Mouse (Mus musculus) macrophage (primary cell): Measurements from ENCODE around the gene Tars. TPM values are rescaled to one million over a fixed set of nuclear protein-coding genes. Genes with fewer than 3 reads are reported as not detected.

Experiments
- H3K27ac ChIP-seq: fragments of 350-480 bp; formaldehyde crosslinking; 2 replicates; pipeline ENCODE4 v1.9.0; 2021
- H3K36me3 ChIP-seq: fragments of 350-480 bp; formaldehyde crosslinking; 2 replicates; pipeline ENCODE4 v1.9.0; 2021; ENCODE audit errors: inconsistent target
- H3K4me3 ChIP-seq: fragments of 350-480 bp; formaldehyde crosslinking; 2 replicates; pipeline ENCODE4 v1.9.0; 2021; ENCODE audit errors: inconsistent target
- H3K79me2 ChIP-seq: fragments of 350-480 bp; formaldehyde crosslinking; 2 replicates; pipeline ENCODE4 v1.9.0; 2021; ENCODE audit errors: inconsistent target
- WGBS: methylation state at CpG from one replicate; pipeline ENCODE4 v1.1.7; 2026; ENCODE audit warnings: inconsistent platforms; ENCODE audit not compliant: missing documents; 5-methylcytosine and 5-hydroxymethylcytosine counted together
- polyA plus RNA-seq: library from polyadenylated mRNA; stranded (reverse); fragments of 250-400 nt; gene quantifications from 3 replicates; pipeline ENCODE4 v1.2.4, GENCODE M21; 2018; ENCODE audit warnings: inconsistent platforms

Tars gene
- polyA plus RNA-seq, 1 experiment from 2014 or later, result 37.5 TPM

GRCm38 (mm10) chr15:11382585-11382984 is 16.9 kb downstream of the Tars start:
- WGBS, result 78% methylated on average over 12 of the region's 12 CpGs
- Histone ChIP-seq H3K27ac (no peak overlapping the region), H3K4me3 (no peak overlapping the region), H3K79me2 (no peaks in the 10 kb centered on the region), H3K36me3 (peaks cover 37% of the 10 kb centered on the region)

- Histone ChIP-seq H3K36me3 (peaks cover 17% of the 10 kb centered on the region), H3K79me2 (no peaks in the 10 kb centered on the region), H3K27ac (no peak overlapping the region), H3K4me3 (no peak overlapping the region)
- WGBS, result 90% methylated on average over 8 of the region's 8 CpGs
Observed at GRCm38 (mm10) chr15:11380616-11381015, 18.8 kb downstream of the Tars start.

- H3K36me3 ChIP-seq, result peaks cover 12% of the 10 kb centered on the region
- H3K27ac ChIP-seq, result no peak overlapping the region
- WGBS, result 57% methylated on average over 8 of the region's 8 CpGs
- no peak overlapping the region for H3K4me3 ChIP-seq
- no peaks in the 10 kb centered on the region for H3K79me2 ChIP-seq
Observed at GRCm38 (mm10) chr15:11380087-11380530, 19.4 kb downstream of the Tars start.

GRCm38 (mm10) chr15:11379431-11380086 is 19.9 kb downstream of the Tars start:
- no peak overlapping the region for H3K4me3 ChIP-seq
- WGBS, result 93% methylated on average over 8 of the region's 8 CpGs
- H3K36me3 ChIP-seq, result peaks cover 7% of the 10 kb centered on the region; the same call in 1 of the 2 replicates
- H3K79me2 ChIP-seq, result no peaks in the 10 kb centered on the region
- H3K27ac ChIP-seq, result no peak overlapping the region

GRCm38 (mm10) chr15:11370477-11371085 is 28.9 kb downstream of the Tars start:
- 80% methylated on average over 7 of the region's 7 CpGs for WGBS
- H3K79me2 ChIP-seq, result no peaks in the 10 kb centered on the region
- no peak overlapping the region for H3K4me3 ChIP-seq
- H3K36me3 ChIP-seq, result no peaks in the 10 kb centered on the region
- no peak overlapping the region for H3K27ac ChIP-seq

GRCm38 (mm10) chr15:11369572-11369971 is 29.9 kb downstream of the Tars start:
- WGBS, result 31% methylated on average over 3 of the region's 3 CpGs

GRCm38 (mm10) chr15:11364795-11365194 is 34.7 kb downstream of the Tars start:
- Histone ChIP-seq H3K79me2 (no peaks in the 10 kb centered on the region), H3K4me3 (no peak overlapping the region), H3K27ac (no peak overlapping the region), H3K36me3 (no peaks in the 10 kb centered on the region)
- 100% methylated on average over 1 of the region's 1 CpGs for WGBS

More at GRCm38 (mm10) chr15:11369572-11369971, 29.9 kb downstream of the Tars start:
- no peaks in the 10 kb centered on the region for H3K36me3 ChIP-seq
- H3K4me3 ChIP-seq, result no peak overlapping the region
- H3K27ac ChIP-seq, result no peak overlapping the region
- H3K79me2 ChIP-seq, result no peaks in the 10 kb centered on the region

- Histone ChIP-seq H3K79me2 (no peaks in the 10 kb centered on the region), H3K27ac (no peak overlapping the region), H3K4me3 (no peak overlapping the region), H3K36me3 (no peaks in the 10 kb centered on the region)
- WGBS, result 68% methylated on average over 2 of the region's 2 CpGs
Observed at GRCm38 (mm10) chr15:11364112-11364511, 35.4 kb downstream of the Tars start.

- no peak overlapping the region for H3K4me3 ChIP-seq
- WGBS, result 91% methylated on average over 5 of the region's 5 CpGs
- H3K36me3 ChIP-seq, result no peaks in the 10 kb centered on the region
- H3K79me2 ChIP-seq, result no peaks in the 10 kb centered on the region
- no peak overlapping the region for H3K27ac ChIP-seq
Observed at GRCm38 (mm10) chr15:11361824-11362223, 37.6 kb downstream of the Tars start.

- H3K4me3 ChIP-seq, result no peak overlapping the region
- no peaks in the 10 kb centered on the region for H3K79me2 ChIP-seq
- WGBS, result 92% methylated on average over 1 of the region's 1 CpGs
- H3K27ac ChIP-seq, result no peak overlapping the region
- H3K36me3 ChIP-seq, result no peaks in the 10 kb centered on the region
Observed at GRCm38 (mm10) chr15:11360888-11361287, 38.6 kb downstream of the Tars start.

GRCm38 (mm10) chr15:11357501-11357900 is 42.0 kb downstream of the Tars start:
- H3K79me2 ChIP-seq, result no peaks in the 10 kb centered on the region
- H3K36me3 ChIP-seq, result no peaks in the 10 kb centered on the region
- H3K4me3 ChIP-seq, result no peak overlapping the region
- no peak overlapping the region for H3K27ac ChIP-seq
- 100% methylated on average over 2 of the region's 2 CpGs for WGBS

GRCm38 (mm10) chr15:11355865-11356264 is 43.6 kb downstream of the Tars start:
- Histone ChIP-seq H3K79me2 (no peaks in the 10 kb centered on the region), H3K36me3 (no peaks in the 10 kb centered on the region), H3K4me3 (no peak overlapping the region), H3K27ac (no peak overlapping the region)
- 90% methylated on average over 3 of the region's 3 CpGs for WGBS

- H3K27ac ChIP-seq, result no peak overlapping the region
- WGBS, result 92% methylated on average over 7 of the region's 7 CpGs
- no peaks in the 10 kb centered on the region for H3K36me3 ChIP-seq
- no peaks in the 10 kb centered on the region for H3K79me2 ChIP-seq
- H3K4me3 ChIP-seq, result no peak overlapping the region
Observed at GRCm38 (mm10) chr15:11339467-11340180, 59.8 kb downstream of the Tars start.
